Mouse (Mus musculus) limb, embryonic 12.5 days (tissue): ENCODE results near the gene Pvr. TPM values are rescaled to one million over a fixed set of nuclear protein-coding genes. Genes with fewer than 3 reads are reported as not detected.

ENCODE experiments used
- ATAC-seq: fragments of 200-750 bp; cut with Nextera tagmentation; 2 replicates; pipeline ENCODE4 v1.8.0; 2017; ENCODE audit warnings: low read depth, moderate TSS enrichment; ENCODE audit not compliant: insufficient number of reproducible peaks, insufficient read depth, low FRiP score, low TSS enrichment
- H3K27ac ChIP-seq: fragments of 300-500 bp; sonication (generic); 2 replicates; pipeline ENCODE4 v1.5.1; 2016; ENCODE audit warnings: mild to moderate bottlenecking, moderate library complexity
- H3K27me3 ChIP-seq: fragments of 300-500 bp; sonication (generic); 2 replicates; pipeline ENCODE4 v1.6.1; 2016; ENCODE audit warnings: mild to moderate bottlenecking, moderate library complexity
- H3K36me3 ChIP-seq: fragments of 300-500 bp; sonication (generic); 2 replicates; pipeline ENCODE4 v1.6.1; 2016; ENCODE audit warnings: mild to moderate bottlenecking, moderate library complexity
- H3K4me1 ChIP-seq: fragments of 300-500 bp; sonication (generic); replicated peaks from 2 replicates; pipeline ENCODE4 v1.6.1; 2016
- H3K4me2 ChIP-seq: fragments of 300-500 bp; sonication (generic); 2 replicates; pipeline ENCODE4 v1.6.1; 2016; ENCODE audit warnings: mild to moderate bottlenecking, moderate library complexity
- H3K4me3 ChIP-seq: fragments of 300-500 bp; sonication (generic); replicated peaks from 2 replicates; pipeline ENCODE4 v1.5.1; 2016; ENCODE audit warnings: mild to moderate bottlenecking
- H3K9ac ChIP-seq: fragments of 300-500 bp; sonication (generic); replicated peaks from 2 replicates; pipeline ENCODE4 v1.6.1; 2016; ENCODE audit warnings: mild to moderate bottlenecking, moderate library complexity
- H3K9me3 ChIP-seq: fragments of 300-500 bp; sonication (generic); 2 replicates; pipeline ENCODE4 v1.6.1; 2016; ENCODE audit warnings: mild to moderate bottlenecking, moderate library complexity
- WGBS: fragments of 180-500 bp; shearing (Covaris S2); methylation state at CpG from one replicate; pipeline ENCODE4 v1.1.7; 2016; 5-methylcytosine and 5-hydroxymethylcytosine counted together
- polyA plus RNA-seq: library from polyadenylated mRNA; unstranded; fragments of >200 nt; fragmentation: Nextera tagmentation; extraction: Ambion mirVana; gene quantifications from 2 replicates; pipeline ENCODE4 v1.2.1, GENCODE M21; 2016

The Pvr gene
- polyA plus RNA-seq, 1 experiment from 2014 or later: 7.5 TPM

- Histone ChIP-seq H3K4me2 (no peak overlapping the region), H3K9me3 (no peaks in the 10 kb centered on the region), H3K4me3 (no peak overlapping the region), H3K36me3 (no peaks in the 10 kb centered on the region), H3K27me3 (no peaks in the 10 kb centered on the region), H3K4me1 (no peaks in the 10 kb centered on the region), H3K9ac (no peak overlapping the region), H3K27ac (no peak overlapping the region)
- 48% methylated on average over 10 of the region's 10 CpGs for WGBS
- ATAC-seq: no peak
These were observed 29.0 kb upstream of the Pvr start for GRCm38 (mm10) chr7:19949996-19950395.

- H3K36me3 ChIP-seq: no peaks in the 10 kb centered on the region
- H3K27ac ChIP-seq: no peak overlapping the region
- no peaks in the 10 kb centered on the region for H3K27me3 ChIP-seq
- no peak overlapping the region for H3K4me3 ChIP-seq
- no peaks in the 10 kb centered on the region for H3K9me3 ChIP-seq
- H3K4me1 ChIP-seq: no peaks in the 10 kb centered on the region
- H3K4me2 ChIP-seq: no peak overlapping the region
- 75% methylated on average over 12 of the region's 12 CpGs for WGBS
- ATAC-seq: no peak
- H3K9ac ChIP-seq: no peak overlapping the region
These were observed 28.0 kb upstream of the Pvr start for GRCm38 (mm10) chr7:19948956-19949355.

DNA sequence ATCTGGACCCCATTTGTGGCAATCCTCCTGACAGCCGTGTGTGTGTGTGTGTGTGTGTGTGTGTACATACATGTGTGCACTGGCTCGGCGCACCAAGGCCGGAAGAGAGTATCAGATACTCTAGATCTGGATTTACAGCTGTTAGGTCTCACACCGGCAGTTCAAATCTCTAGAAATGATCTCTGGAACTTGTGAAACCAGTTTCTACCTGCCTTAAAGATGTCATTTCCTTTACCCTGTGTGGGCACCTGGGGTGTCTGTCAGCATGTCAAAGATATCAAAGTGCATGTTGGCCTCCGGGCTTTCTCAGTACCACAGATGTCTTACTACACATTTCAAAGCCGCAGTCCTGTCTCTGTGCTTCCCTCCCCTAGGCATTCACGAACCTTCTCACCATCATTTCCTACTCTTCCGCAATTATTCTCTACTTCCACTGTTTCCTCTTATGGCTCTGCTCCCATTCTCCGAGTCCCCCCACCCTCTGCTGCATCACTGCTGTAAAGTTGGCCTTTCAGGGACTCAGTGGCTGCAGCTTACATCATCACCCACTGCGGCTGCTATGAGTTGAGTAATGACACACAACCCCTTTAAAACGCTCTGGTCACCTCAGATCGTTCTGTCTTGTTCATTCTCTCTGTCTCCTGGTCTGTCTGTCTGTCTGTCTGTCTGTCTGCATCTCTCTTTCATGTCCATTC lies 25.0 kb upstream of the Pvr start:
- no peak overlapping the region for H3K9ac ChIP-seq
- H3K9me3 ChIP-seq: no peaks in the 10 kb centered on the region
- H3K36me3 ChIP-seq: no peaks in the 10 kb centered on the region
- no peak overlapping the region for H3K4me3 ChIP-seq
- no peaks in the 10 kb centered on the region for H3K4me1 ChIP-seq
- H3K27me3 ChIP-seq: no peaks in the 10 kb centered on the region
- 76% methylated on average over 13 of the region's 13 CpGs for WGBS
- H3K27ac ChIP-seq: no peak overlapping the region
- H3K4me2 ChIP-seq: no peak overlapping the region
- ATAC-seq: no peak

GRCm38 (mm10) chr7:19945201-19945600 lies 24.2 kb upstream of the Pvr start:
- Histone ChIP-seq H3K36me3 (no peaks in the 10 kb centered on the region), H3K27ac (no peak overlapping the region), H3K9me3 (no peaks in the 10 kb centered on the region), H3K4me1 (no peaks in the 10 kb centered on the region), H3K9ac (no peak overlapping the region), H3K4me3 (no peak overlapping the region), H3K4me2 (no peak overlapping the region), H3K27me3 (no peaks in the 10 kb centered on the region)
- 94% methylated on average over 5 of the region's 5 CpGs for WGBS
- ATAC-seq: no peak

GRCm38 (mm10) chr7:19944709-19945108 lies 23.7 kb upstream of the Pvr start:
- Histone ChIP-seq H3K27ac (no peak overlapping the region), H3K9me3 (no peaks in the 10 kb centered on the region), H3K27me3 (no peaks in the 10 kb centered on the region), H3K4me3 (no peak overlapping the region), H3K9ac (no peak overlapping the region), H3K4me2 (no peak overlapping the region), H3K4me1 (no peaks in the 10 kb centered on the region; the same call in 1 of the 2 replicates), H3K36me3 (no peaks in the 10 kb centered on the region)
- WGBS: 87% methylated on average over 8 of the region's 8 CpGs
- no peak for ATAC-seq

DNA sequence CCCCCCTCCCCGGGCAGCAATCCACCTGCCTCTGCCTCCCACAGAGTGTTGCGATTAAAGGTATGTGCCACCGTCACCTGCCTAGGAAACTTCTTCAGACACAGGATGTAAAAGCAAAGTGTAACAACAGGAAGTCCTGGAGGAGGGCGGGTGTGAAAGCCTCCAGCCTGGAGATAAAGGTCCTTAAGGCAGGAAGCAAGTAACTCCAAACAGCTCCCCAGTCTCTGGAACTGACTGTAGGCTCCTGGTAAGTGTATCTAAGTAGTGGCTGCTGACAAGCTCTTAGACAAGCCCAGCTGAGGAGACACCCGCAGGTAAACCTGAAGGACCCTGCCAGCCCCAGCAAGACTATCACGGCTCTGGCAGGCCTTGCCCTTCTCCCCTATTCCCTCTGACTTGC lies 19.3 kb upstream of the Pvr start:
- Histone ChIP-seq H3K27me3 (no peaks in the 10 kb centered on the region), H3K9ac (no peak overlapping the region), H3K36me3 (no peaks in the 10 kb centered on the region), H3K4me3 (no peak overlapping the region), H3K9me3 (no peaks in the 10 kb centered on the region), H3K27ac (no peak overlapping the region), H3K4me2 (no peak overlapping the region), H3K4me1 (no peaks in the 10 kb centered on the region; the same call in 1 of the 2 replicates)
- no peak for ATAC-seq
- 12% methylated on average over 4 of the region's 6 CpGs for WGBS

DNA sequence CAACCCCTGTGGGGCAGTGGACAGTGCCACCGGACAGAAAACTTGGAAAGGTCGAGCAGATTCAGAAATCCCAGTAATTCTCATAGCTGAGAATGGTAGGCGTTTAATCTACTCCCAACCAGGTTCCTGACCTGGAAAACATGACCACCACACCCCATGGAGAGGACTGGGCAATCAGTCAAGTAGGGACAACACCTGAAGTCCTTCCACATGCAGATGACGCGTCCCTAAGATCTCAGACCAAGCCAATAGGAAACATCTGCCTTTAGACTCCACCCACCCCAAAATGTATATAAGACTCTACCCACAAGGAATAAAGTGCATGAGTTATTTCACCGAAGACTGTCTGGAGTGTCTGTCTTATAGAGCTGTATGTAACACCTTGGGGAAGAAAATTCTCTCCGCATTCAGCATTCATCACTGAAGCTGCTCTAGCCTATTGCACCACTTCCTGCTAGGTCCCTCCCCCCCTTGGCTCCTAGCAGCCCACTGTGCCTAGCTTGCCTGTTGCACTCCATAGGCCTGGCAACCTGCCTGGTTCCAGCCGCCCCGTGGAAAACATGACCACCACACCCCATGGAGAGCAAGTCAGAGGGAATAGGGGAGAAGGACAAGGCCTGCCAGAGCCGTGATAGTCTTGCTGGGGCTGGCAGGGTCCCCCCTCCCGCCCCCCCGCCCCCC lies 18.7 kb upstream of the Pvr start:
- H3K9ac ChIP-seq: no peak overlapping the region
- no peaks in the 10 kb centered on the region for H3K27me3 ChIP-seq
- no peaks in the 10 kb centered on the region for H3K36me3 ChIP-seq
- 63% methylated on average over 10 of the region's 12 CpGs for WGBS
- no peaks in the 10 kb centered on the region for H3K9me3 ChIP-seq
- no peak overlapping the region for H3K27ac ChIP-seq
- H3K4me2 ChIP-seq: no peak overlapping the region
- H3K4me3 ChIP-seq: no peak overlapping the region
- H3K4me1 ChIP-seq: no peaks in the 10 kb centered on the region; the same call in 1 of the 2 replicates
- ATAC-seq: no peak

GRCm38 (mm10) chr7:19937229-19937821 lies 16.4 kb upstream of the Pvr start:
- 78% methylated on average over 11 of the region's 11 CpGs for WGBS

DNA sequence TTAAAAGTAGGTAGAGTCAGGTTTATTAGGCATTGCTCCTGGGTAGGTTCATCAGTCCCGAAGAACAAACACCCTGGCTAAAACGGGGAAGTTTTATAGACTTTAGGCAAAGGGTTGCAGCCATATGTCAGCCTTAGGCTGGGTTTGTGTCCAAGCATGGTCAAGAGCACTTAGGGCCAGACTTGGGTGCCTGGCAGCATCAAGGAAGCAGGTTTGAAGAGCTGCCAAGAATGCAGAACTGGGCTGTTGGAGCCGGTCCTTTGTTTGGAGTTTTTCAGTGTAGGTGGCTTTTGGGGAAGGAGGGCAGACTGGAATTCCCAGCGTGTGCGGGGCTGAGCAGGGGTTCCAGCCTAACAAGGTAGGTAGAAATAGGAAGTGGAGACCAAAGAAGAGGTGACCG lies 15.0 kb upstream of the Pvr start:
- no peak for ATAC-seq
- H3K9ac ChIP-seq: no peak overlapping the region
- H3K4me2 ChIP-seq: no peak overlapping the region
- H3K27me3 ChIP-seq: peaks cover 18% of the 10 kb centered on the region
- peaks cover 5% of the 10 kb centered on the region for H3K4me1 ChIP-seq
- no peaks in the 10 kb centered on the region for H3K9me3 ChIP-seq
- H3K36me3 ChIP-seq: no peaks in the 10 kb centered on the region
- H3K4me3 ChIP-seq: no peak overlapping the region
- H3K27ac ChIP-seq: no peak overlapping the region
- WGBS: 82% methylated on average over 6 of the region's 6 CpGs

More at GRCm38 (mm10) chr7:19937229-19937821, 16.4 kb upstream of the Pvr start:
- no peak overlapping the region for H3K9ac ChIP-seq
- ATAC-seq: no peak
- H3K4me2 ChIP-seq: no peak overlapping the region
- H3K9me3 ChIP-seq: no peaks in the 10 kb centered on the region
- no peak overlapping the region for H3K4me3 ChIP-seq
- H3K4me1 ChIP-seq: peaks cover 5% of the 10 kb centered on the region
- peaks cover 7% of the 10 kb centered on the region for H3K27me3 ChIP-seq
- no peaks in the 10 kb centered on the region for H3K36me3 ChIP-seq
- no peak overlapping the region for H3K27ac ChIP-seq

- WGBS: 76% methylated on average over 20 of the region's 20 CpGs
- H3K36me3 ChIP-seq: no peaks in the 10 kb centered on the region
- H3K27me3 ChIP-seq: peaks cover 18% of the 10 kb centered on the region
- H3K4me3 ChIP-seq: no peak overlapping the region
- H3K4me2 ChIP-seq: no peak overlapping the region
- no peak overlapping the region for H3K9ac ChIP-seq
- no peak overlapping the region for H3K27ac ChIP-seq
- ATAC-seq: no peak
- H3K9me3 ChIP-seq: no peaks in the 10 kb centered on the region
- H3K4me1 ChIP-seq: peaks cover 5% of the 10 kb centered on the region
These were observed 14.3 kb upstream of the Pvr start for GRCm38 (mm10) chr7:19935171-19935751.
